Mouse (Mus musculus) B cell, adult 2 months (primary cell): Measurements from ENCODE around the gene Mroh7.
A peak's percentile ranks its signal among the peaks of the same experiment; 100 is the strongest.
"Not testable (repeated sequence)": the region's sequence is repeated elsewhere in the genome, so short reads cannot be mapped to it uniquely, and the experiment has no call there.

Experiments
- DNase-seq, 2 experiments: peaks; one replicate each; pipeline ENCODE4 v3.0.0; 2022

The Mroh7 gene

GRCm38 (mm10) chr4:106730814-106731213 is at the start of gene Mroh7:
Mroh7 (minus strand) TSS chr4:106730925.
- DNase-seq: no peak

GRCm38 (mm10) chr4:106780045-106780444 is 49.3 kb upstream of the Mroh7 start:
- no peak for DNase-seq

GRCm38 (mm10) chr4:106778116-106778788 is 47.5 kb upstream of the Mroh7 start:
- DNase-seq: no peak

GRCm38 (mm10) chr4:106776998-106777397 is 46.3 kb upstream of the Mroh7 start:
- no peak for DNase-seq

GRCm38 (mm10) chr4:106775767-106776166 is 45.0 kb upstream of the Mroh7 start:
- DNase-seq: not testable (repeated sequence)

GRCm38 (mm10) chr4:106772558-106772957 is 41.8 kb upstream of the Mroh7 start:
- no peak for DNase-seq

GRCm38 (mm10) chr4:106769306-106769705 is 38.6 kb upstream of the Mroh7 start:
- no peak for DNase-seq

GRCm38 (mm10) chr4:106764166-106764565 is 33.4 kb upstream of the Mroh7 start:
- no peak for DNase-seq

- no peak for DNase-seq
Observed at GRCm38 (mm10) chr4:106751726-106752125, 21.0 kb upstream of the Mroh7 start.

- DNase-seq: peak; percentile 7 to 9
Observed at GRCm38 (mm10) chr4:106749699-106750098, 19.0 kb upstream of the Mroh7 start.

- DNase-seq: no peak
Observed at GRCm38 (mm10) chr4:106747001-106747580, 16.4 kb upstream of the Mroh7 start.

- DNase-seq: no peak
Observed at GRCm38 (mm10) chr4:106745862-106746261, 15.1 kb upstream of the Mroh7 start.

- no peak for DNase-seq
Observed at GRCm38 (mm10) chr4:106737904-106738303, 7.2 kb upstream of the Mroh7 start.

- not testable (repeated sequence) for DNase-seq
Observed at GRCm38 (mm10) chr4:106736884-106737283, 6.2 kb upstream of the Mroh7 start.

- DNase-seq: no peak
Observed at GRCm38 (mm10) chr4:106733636-106734035, 2.9 kb upstream of the Mroh7 start, which contains the start of gene Fam151a. Fam151a (plus strand) TSS chr4:106733889.

GRCm38 (mm10) chr4:106720631-106721030 is 10.1 kb downstream of the Mroh7 start:
- no peak for DNase-seq

- DNase-seq: no peak
Observed at GRCm38 (mm10) chr4:106713622-106714021, 17.1 kb downstream of the Mroh7 start.

GRCm38 (mm10) chr4:106708408-106708807 is 22.3 kb downstream of the Mroh7 start:
- DNase-seq: peak; percentile 84 to 85

- no peak for DNase-seq
Observed at GRCm38 (mm10) chr4:106707957-106708356, 22.8 kb downstream of the Mroh7 start.

- no peak for DNase-seq
Observed at GRCm38 (mm10) chr4:106705096-106705665, 25.5 kb downstream of the Mroh7 start.

GRCm38 (mm10) chr4:106704416-106704815 is 26.3 kb downstream of the Mroh7 start:
- no peak for DNase-seq

GRCm38 (mm10) chr4:106703956-106704355 is 26.8 kb downstream of the Mroh7 start:
- no peak for DNase-seq

GRCm38 (mm10) chr4:106700798-106701197 is 29.9 kb downstream of the Mroh7 start:
- DNase-seq: no peak

- DNase-seq: no peak
Observed at GRCm38 (mm10) chr4:106699989-106700388, 30.7 kb downstream of the Mroh7 start.
